Mouse (Mus musculus) brown adipose tissue, adult 24 weeks (tissue): ENCODE results near the gene Grtp1. TPM values are rescaled to one million over a fixed set of nuclear protein-coding genes. Genes with fewer than 3 reads are reported as not detected.

Experiments used
- H3K27ac ChIP-seq: fragments of 200-500 bp; replicated peaks from 2 replicates; pipeline ENCODE4 v1.5.1; 2012; ENCODE audit warnings: low read depth, mild to moderate bottlenecking, low read length
- H3K4me1 ChIP-seq: fragments of 200-500 bp; 2 replicates; pipeline ENCODE4 v1.6.1; 2012; ENCODE audit warnings: low read length, mixed read lengths; ENCODE audit not compliant: control insufficient read depth, insufficient read depth, insufficient read length
- H3K4me3 ChIP-seq: fragments of 200-500 bp; 2 replicates; pipeline ENCODE4 v1.5.1; 2012; ENCODE audit warnings: low read depth, mild to moderate bottlenecking, low read length, moderate library complexity; ENCODE audit not compliant: insufficient read depth
- polyA plus RNA-seq: library from polyadenylated mRNA; stranded (reverse); fragments of >200 nt; gene quantifications from 2 replicates; pipeline ENCODE4 v1.2.4, GENCODE M21; 2012; ENCODE audit not compliant: missing spikeins, insufficient read depth, insufficient read length

Grtp1 gene
- polyA plus RNA-seq, result 33.7 and 45.2 TPM in 2 replicates

DNA sequence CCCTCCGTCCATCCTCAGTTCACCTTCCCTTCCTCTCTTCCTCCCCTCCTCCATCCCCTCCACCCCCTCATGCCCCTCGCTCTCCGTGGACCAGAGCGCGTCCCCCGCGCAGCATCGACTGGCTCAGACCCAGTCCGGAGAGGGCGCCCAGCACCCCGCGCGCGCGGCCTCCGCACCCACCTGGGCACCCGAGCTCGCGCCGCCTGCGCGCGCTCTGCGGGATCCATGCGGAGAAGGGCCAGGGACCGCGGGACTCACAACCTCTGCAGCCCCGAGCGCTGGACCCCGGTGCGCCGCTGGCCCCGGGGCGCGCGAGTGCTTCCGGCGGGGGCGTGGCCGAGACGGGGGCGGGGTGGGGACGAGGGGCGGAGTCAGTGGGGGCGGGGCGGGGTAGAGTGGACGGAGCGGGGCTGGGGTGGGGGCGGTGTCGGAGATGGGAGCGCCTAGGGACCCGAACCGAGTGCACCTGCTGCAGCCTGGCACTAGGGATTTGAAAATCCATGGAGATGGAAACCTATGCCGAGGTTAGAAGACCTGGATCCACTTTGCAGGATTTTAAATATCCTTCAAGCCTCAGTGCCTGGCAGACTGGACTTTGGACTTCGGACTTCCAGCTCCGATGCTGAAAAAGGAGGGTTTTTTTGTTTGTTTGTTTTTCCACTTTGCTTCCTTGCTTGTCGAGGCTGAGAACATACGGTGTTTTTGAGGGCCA is at the start of gene Grtp1:
TSS of gene Grtp1 (minus strand) at position 320 of the 712 bp plus-strand sequence.
- peaks cover 13% of the 10 kb centered on the region; the same call in 1 of the 2 replicates for H3K4me1 ChIP-seq
- H3K27ac ChIP-seq, result peak within 1 kb of the TSS; percentile 73
- peak within 1 kb of the TSS; percentile 86 for H3K4me3 ChIP-seq

GRCm38 (mm10) chr8:13244343-13244880 is 44.0 kb upstream of the Grtp1 start:
- Histone ChIP-seq H3K27ac (no peak overlapping the region), H3K4me1 (no peaks in the 10 kb centered on the region; the same call in 1 of the 2 replicates), H3K4me3 (no peak overlapping the region)

- H3K27ac ChIP-seq, result no peak overlapping the region
- H3K4me3 ChIP-seq, result no peak overlapping the region
- no peaks in the 10 kb centered on the region; the same call in 1 of the 2 replicates for H3K4me1 ChIP-seq
Measured at GRCm38 (mm10) chr8:13242985-13243870, 42.8 kb upstream of the Grtp1 start.

GRCm38 (mm10) chr8:13240691-13241090 is 40.3 kb upstream of the Grtp1 start:
- Histone ChIP-seq H3K4me1 (no peaks in the 10 kb centered on the region; the same call in 1 of the 2 replicates), H3K27ac (peak overlapping the region; percentile 45; the same call in 1 of the 2 replicates), H3K4me3 (no peak overlapping the region)

GRCm38 (mm10) chr8:13240055-13240454 is 39.6 kb upstream of the Grtp1 start:
- Histone ChIP-seq H3K4me3 (no peak overlapping the region), H3K27ac (no peak overlapping the region), H3K4me1 (no peaks in the 10 kb centered on the region; the same call in 1 of the 2 replicates)

DNA sequence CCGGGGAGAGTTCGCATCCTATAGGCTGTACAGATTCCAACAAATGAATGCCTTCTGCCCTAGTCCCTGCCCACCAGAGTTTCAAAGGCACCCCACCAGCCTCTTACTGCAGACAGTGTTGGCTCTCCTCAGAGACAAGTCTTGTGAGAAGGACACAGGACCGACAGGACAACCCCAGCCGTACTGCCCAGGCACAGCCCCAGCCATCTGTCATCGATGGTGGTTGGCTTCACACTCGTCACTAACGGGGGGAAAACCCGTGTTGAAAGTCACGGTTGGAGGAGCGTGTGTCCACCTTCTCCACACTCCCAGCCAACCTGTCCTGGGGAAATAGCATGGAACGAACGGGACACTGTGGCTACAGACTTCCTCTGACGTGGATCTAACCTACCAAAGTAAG is 34.4 kb upstream of the Grtp1 start:
- H3K27ac ChIP-seq, result no peak overlapping the region
- H3K4me3 ChIP-seq, result no peak overlapping the region
- no peaks in the 10 kb centered on the region for H3K4me1 ChIP-seq

DNA sequence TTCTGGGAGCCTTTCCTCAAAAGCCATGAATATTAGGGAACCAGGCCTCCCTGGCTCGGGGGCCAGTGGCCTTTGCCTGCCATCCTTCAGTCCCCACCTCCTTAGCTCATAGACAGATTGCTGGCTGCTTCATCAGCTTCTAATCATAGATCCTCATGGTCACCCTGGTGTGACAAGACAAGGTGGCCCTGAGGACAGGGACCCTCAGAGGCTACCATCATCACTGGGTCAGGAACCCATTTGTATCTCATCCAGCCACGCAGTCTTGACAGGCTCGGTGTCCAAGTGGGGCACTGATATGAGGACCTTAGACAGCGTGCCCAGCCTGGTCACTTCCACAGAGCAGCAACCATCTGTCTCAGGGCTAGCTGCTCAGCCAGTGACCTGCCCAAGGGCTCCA is 30.1 kb upstream of the Grtp1 start:
- Histone ChIP-seq H3K27ac (no peak overlapping the region), H3K4me3 (no peak overlapping the region), H3K4me1 (no peaks in the 10 kb centered on the region)

GRCm38 (mm10) chr8:13229802-13230201 is 29.4 kb upstream of the Grtp1 start:
- H3K4me3 ChIP-seq, result no peak overlapping the region
- H3K27ac ChIP-seq, result no peak overlapping the region
- H3K4me1 ChIP-seq, result no peaks in the 10 kb centered on the region

DNA sequence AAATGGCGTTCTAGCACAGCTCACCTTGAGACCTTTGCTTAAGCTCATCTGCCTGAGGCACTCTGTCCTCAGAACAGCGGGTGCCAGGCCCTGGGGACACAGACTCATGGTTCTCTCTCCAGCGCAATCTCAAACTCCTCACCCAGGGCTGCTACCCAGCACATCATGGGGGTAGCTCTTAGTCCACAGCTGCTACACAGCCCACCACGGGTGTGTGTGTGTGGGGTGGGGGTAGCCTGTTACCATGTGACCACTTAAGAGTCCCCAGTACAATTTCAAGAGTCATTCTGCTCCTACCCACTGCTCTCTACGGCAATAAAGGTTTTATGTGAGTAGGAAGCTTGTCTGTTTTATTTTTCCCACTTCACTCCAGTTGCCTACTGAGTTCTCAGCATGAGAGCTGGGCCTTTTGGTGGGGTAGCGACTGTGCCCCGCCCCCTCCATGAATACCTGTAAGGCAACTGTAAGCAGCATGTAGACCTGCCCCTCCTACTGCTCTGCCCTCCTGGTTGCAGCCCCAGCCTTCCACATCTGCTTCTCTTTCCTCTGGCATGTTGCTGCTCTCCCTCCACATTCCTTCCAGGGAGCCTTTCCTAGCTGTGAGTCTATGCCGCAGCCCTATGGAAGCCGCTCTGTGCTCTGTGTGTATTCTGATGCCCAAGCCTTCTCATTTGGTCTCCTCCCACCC is 28.6 kb upstream of the Grtp1 start:
- no peaks in the 10 kb centered on the region for H3K4me1 ChIP-seq
- no peak overlapping the region for H3K27ac ChIP-seq
- H3K4me3 ChIP-seq, result no peak overlapping the region

- Histone ChIP-seq H3K4me1 (no peaks in the 10 kb centered on the region), H3K4me3 (no peak overlapping the region), H3K27ac (no peak overlapping the region)
Measured at GRCm38 (mm10) chr8:13227184-13227583, 26.8 kb upstream of the Grtp1 start.

GRCm38 (mm10) chr8:13226288-13226687 is 25.9 kb upstream of the Grtp1 start:
- no peak overlapping the region for H3K4me3 ChIP-seq
- H3K4me1 ChIP-seq, result no peaks in the 10 kb centered on the region
- H3K27ac ChIP-seq, result no peak overlapping the region

GRCm38 (mm10) chr8:13224426-13224825 is 24.0 kb upstream of the Grtp1 start:
- Histone ChIP-seq H3K27ac (no peak overlapping the region), H3K4me3 (no peak overlapping the region), H3K4me1 (no peaks in the 10 kb centered on the region)

- Histone ChIP-seq H3K4me1 (peaks cover 2% of the 10 kb centered on the region; the same call in 1 of the 2 replicates), H3K27ac (no peak overlapping the region), H3K4me3 (no peak overlapping the region)
Measured at GRCm38 (mm10) chr8:13218441-13218840, 18.0 kb upstream of the Grtp1 start.

DNA sequence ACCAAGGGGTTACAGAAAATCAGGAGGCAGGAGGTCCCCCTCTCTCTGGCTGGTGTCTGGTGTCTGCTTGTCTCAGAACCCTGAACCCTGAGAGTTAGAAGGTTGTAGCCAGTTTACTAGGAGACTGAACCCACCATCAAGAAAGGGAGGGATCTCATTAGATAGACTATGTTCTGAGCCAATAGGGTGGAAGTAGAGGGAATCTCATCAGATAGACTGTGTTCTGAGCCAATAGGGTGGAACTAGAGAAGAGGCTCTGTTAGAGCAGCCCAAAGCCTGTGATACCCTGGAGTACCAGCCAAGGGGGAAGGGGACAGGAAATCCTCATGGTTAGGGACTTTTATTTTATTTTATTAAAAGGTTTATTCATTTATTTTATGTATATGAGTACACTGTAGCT is 17.6 kb upstream of the Grtp1 start:
- H3K4me1 ChIP-seq, result peaks cover 4% of the 10 kb centered on the region; the same call in 1 of the 2 replicates
- no peak overlapping the region for H3K27ac ChIP-seq
- no peak overlapping the region for H3K4me3 ChIP-seq

DNA sequence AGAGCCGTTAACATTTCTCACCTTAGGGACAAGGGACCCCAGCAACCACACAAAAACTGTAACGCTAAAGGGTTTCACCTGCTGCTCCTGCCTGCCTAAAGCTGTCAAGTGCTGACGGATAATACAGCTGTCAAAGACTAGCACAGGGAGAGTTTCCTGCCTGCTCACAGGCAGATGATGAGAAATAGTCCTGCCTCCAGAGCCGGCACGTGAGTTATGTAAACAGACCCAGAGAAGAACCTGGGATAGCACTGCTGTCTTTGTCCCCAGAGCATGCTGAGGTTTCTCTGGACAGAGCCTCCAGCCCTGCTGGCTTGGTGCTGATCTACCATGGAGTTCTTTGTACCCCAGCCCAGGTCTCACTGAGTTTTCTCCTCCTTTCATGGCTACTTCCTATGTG is 16.7 kb upstream of the Grtp1 start:
- H3K27ac ChIP-seq, result no peak overlapping the region
- H3K4me1 ChIP-seq, result peaks cover 6% of the 10 kb centered on the region; the same call in 1 of the 2 replicates
- no peak overlapping the region for H3K4me3 ChIP-seq
